Mouse (Mus musculus) E14TG2a.4 (cell line): ENCODE results near the gene Txndc9.

Experiments
- CTCF ChIP-seq: conservative IDR thresholded peaks from 2 replicates; pipeline ENCODE4 v1.5.1; 2014; ENCODE audit warnings: low read length
- NANOG ChIP-seq: IDR thresholded peaks from 2 replicates; pipeline ENCODE4 v1.6.1; 2014; ENCODE audit warnings: borderline replicate concordance, low read length, mixed read lengths
- POU5F1 ChIP-seq: IDR thresholded peaks from 2 replicates; pipeline ENCODE4 v1.6.1; 2014; ENCODE audit warnings: low read length, borderline replicate concordance

- no peak for TF ChIP-seq CTCF
- no peak for TF ChIP-seq NANOG
- TF ChIP-seq POU5F1, result no peak
Measured at GRCm38 (mm10) chr1:38035521-38035920, 37.8 kb upstream of the Txndc9 start.
